Mouse (Mus musculus): ENCODE measurements at regions not wholly inside any gene's neighbourhood (a gene's known extent, or its start where the extent isn't known, plus 50 kb on each side); places are given as distances from the start of the nearest gene placed in this dataset.

- TF ChIP-seq POLR2A (IDR thresholded peaks at IDR 0.05; ENCODE audit: borderline replicate concordance, extremely low read depth, low read depth, low read length) (no peak), CTCF (IDR thresholded peaks at IDR 0.05; ENCODE audit: insufficient read depth, low read length) (no peak)
These were observed 116.5 kb upstream of the Tgfbr2 start for GRCm38 (mm10) chr9:116291624-116292023.

All from lung, adult 2 months (tissue).